Mouse (Mus musculus): ENCODE measurements around the gene Ncmap. TPM values are rescaled to one million over a fixed set of nuclear protein-coding genes. Genes with fewer than 3 reads are reported as not detected.

Gene Ncmap
- polyA plus RNA-seq (2015; fragmentation: Nextera tagmentation; extraction: Ambion mirVana), result 1.2 and 1.6 TPM in 2 replicates

GRCm38 (mm10) chr4:135397991-135398390 is at the start of gene Ncmap:
Gene Ncmap, minus strand, starts transcription at chr4:135398227.
- no peak within 1 kb of the TSS for H3K27ac ChIP-seq (ENCODE audit: low read length)
- peaks cover 25% of the 10 kb centered on the region for H3K27me3 ChIP-seq (ENCODE audit: control insufficient read depth, insufficient read depth, low read length)
- peak within 1 kb of the TSS; percentile 64 for H3K4me2 ChIP-seq (ENCODE audit: low read depth, low read length)
- H3K4me3 ChIP-seq (ENCODE audit: low read length), result peak within 1 kb of the TSS; percentile 41
- no peak for ATAC-seq (replicated peaks; ENCODE audit: extremely low read depth, insufficient read depth, low FRiP score)
- H3K9me3 ChIP-seq (replicated peaks; ENCODE audit: control insufficient read depth, low read length), result no peaks in the 10 kb centered on the region
- peak within 1 kb of the TSS; percentile 27; the same call in 1 of the 2 replicates for H3K9ac ChIP-seq (ENCODE audit: low read length)
- WGBS, result 3% methylated on average over 29 of the region's 29 CpGs
- no peaks in the 10 kb centered on the region for H3K4me1 ChIP-seq (ENCODE audit: control insufficient read depth, insufficient read depth, low read length)
- H3K36me3 ChIP-seq (ENCODE audit: control insufficient read depth, insufficient read depth), result no peaks in the 10 kb centered on the region

GRCm38 (mm10) chr4:135442473-135442872 is 44.4 kb upstream of the Ncmap start:
- no peaks in the 10 kb centered on the region for H3K9me3 ChIP-seq (replicated peaks; ENCODE audit: control insufficient read depth, low read length)
- ATAC-seq (replicated peaks; ENCODE audit: extremely low read depth, insufficient read depth, low FRiP score), result no peak
- WGBS, result 72% methylated on average over 5 of the region's 5 CpGs
- no peak overlapping the region for H3K4me2 ChIP-seq (ENCODE audit: low read depth, low read length)
- H3K27ac ChIP-seq (ENCODE audit: low read length), result no peak overlapping the region
- no peaks in the 10 kb centered on the region for H3K27me3 ChIP-seq (ENCODE audit: control insufficient read depth, insufficient read depth, low read length)
- H3K36me3 ChIP-seq (ENCODE audit: control insufficient read depth, insufficient read depth), result no peaks in the 10 kb centered on the region
- H3K4me1 ChIP-seq (ENCODE audit: control insufficient read depth, insufficient read depth, low read length), result peaks cover 3% of the 10 kb centered on the region
- no peak overlapping the region for H3K9ac ChIP-seq (ENCODE audit: low read length)
- H3K4me3 ChIP-seq (ENCODE audit: low read length), result no peak overlapping the region

DNA sequence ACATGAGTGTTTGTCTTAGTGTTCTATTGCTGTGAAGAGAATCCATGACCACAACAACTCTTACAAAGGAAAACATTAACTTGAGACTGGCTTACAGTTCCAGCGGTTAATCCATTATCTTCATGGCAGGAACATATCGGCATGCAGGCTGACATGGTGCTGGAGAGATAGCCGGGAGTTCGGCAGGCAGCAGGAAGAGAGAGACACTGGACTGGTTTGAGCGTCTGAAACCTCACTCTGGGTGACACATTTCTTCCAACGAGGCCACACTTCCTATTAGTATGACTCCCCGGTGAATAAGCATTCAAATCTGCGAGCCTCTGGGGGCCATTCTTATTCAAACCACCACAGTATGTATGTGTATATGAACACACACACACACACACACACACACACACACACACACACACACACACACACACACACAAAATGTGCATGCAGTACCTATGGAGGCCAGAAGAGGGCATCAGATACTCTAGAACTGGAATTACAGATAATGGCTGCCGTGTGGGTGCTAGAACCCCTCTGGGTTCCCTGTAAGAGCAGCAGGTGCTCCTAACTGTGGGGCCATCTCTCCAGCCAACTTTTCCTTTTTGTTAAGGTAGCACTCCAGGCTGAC is 42.0 kb upstream of the Ncmap start:
- WGBS, result 21% methylated on average over 9 of the region's 9 CpGs
- Histone ChIP-seq H3K9ac (ENCODE audit: low read length) (no peak overlapping the region), H3K36me3 (ENCODE audit: control insufficient read depth, insufficient read depth) (no peaks in the 10 kb centered on the region), H3K27ac (ENCODE audit: low read length) (no peak overlapping the region), H3K9me3 (replicated peaks; ENCODE audit: control insufficient read depth, low read length) (no peaks in the 10 kb centered on the region), H3K27me3 (ENCODE audit: control insufficient read depth, insufficient read depth, low read length) (no peaks in the 10 kb centered on the region), H3K4me2 (ENCODE audit: low read depth, low read length) (no peak overlapping the region), H3K4me3 (ENCODE audit: low read length) (no peak overlapping the region), H3K4me1 (ENCODE audit: control insufficient read depth, insufficient read depth, low read length) (peaks cover 3% of the 10 kb centered on the region)
- no peak for ATAC-seq (replicated peaks; ENCODE audit: extremely low read depth, insufficient read depth, low FRiP score)

DNA sequence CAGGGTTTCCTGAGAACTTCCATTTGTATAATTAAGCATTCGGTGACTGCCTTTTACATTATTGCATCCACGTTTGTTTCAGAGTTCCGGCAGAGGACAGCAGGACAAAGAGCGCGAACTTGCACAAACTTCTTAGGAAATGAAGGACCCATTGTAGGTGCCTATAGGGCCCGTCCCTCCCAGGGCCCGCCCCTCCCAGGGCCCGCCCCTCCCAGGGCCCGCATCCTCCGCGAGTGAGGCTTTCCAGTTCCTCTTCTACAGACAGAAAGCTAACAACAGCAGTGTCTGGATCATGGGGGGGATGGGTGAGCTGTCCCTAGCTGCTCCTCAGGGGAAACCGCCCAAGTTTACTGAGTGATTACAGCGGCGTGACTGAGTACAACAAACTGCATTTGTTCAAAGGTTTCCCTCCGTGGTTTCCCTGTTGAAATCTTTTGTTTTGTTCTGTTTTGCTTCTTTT is 41.2 kb upstream of the Ncmap start:
- Histone ChIP-seq H3K4me2 (ENCODE audit: low read depth, low read length) (peak overlapping the region; percentile 59), H3K9me3 (replicated peaks; ENCODE audit: control insufficient read depth, low read length) (no peaks in the 10 kb centered on the region), H3K36me3 (ENCODE audit: control insufficient read depth, insufficient read depth) (no peaks in the 10 kb centered on the region), H3K4me3 (ENCODE audit: low read length) (peak overlapping the region; percentile 33), H3K9ac (ENCODE audit: low read length) (peak overlapping the region; percentile 62), H3K27me3 (ENCODE audit: control insufficient read depth, insufficient read depth, low read length) (no peaks in the 10 kb centered on the region), H3K4me1 (ENCODE audit: control insufficient read depth, insufficient read depth, low read length) (peaks cover 9% of the 10 kb centered on the region), H3K27ac (ENCODE audit: low read length) (peak overlapping the region; percentile 17; the same call in 1 of the 2 replicates)
- WGBS, result 5% methylated on average over 15 of the region's 15 CpGs
- peak; percentile 84 for ATAC-seq (replicated peaks; ENCODE audit: extremely low read depth, insufficient read depth, low FRiP score)

DNA sequence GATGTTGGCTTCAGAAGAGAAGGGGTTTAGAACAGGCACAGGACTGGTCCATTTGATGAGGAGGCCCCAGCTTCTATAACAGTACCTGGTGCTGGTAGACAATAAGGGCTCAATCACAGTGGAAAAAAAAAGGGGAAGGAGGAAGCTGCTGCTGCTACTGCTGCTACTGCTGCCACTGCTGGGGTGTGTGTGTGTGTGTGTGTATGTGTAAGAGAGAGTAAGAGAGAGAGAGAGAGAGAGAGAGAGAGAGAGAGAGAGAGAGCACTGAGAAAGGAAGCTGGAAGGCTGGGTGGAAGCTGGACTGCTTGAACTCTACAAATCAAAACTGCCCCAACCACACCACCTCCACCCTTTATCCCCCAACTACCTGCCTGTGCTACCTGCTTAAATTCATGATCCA is 39.9 kb upstream of the Ncmap start:
- no peaks in the 10 kb centered on the region for H3K27me3 ChIP-seq (ENCODE audit: control insufficient read depth, insufficient read depth, low read length)
- H3K4me3 ChIP-seq (ENCODE audit: low read length), result no peak overlapping the region
- no peak overlapping the region for H3K9ac ChIP-seq (ENCODE audit: low read length)
- ATAC-seq (replicated peaks; ENCODE audit: extremely low read depth, insufficient read depth, low FRiP score), result no peak
- peaks cover 14% of the 10 kb centered on the region for H3K4me1 ChIP-seq (ENCODE audit: control insufficient read depth, insufficient read depth, low read length)
- H3K9me3 ChIP-seq (replicated peaks; ENCODE audit: control insufficient read depth, low read length), result no peaks in the 10 kb centered on the region
- H3K4me2 ChIP-seq (ENCODE audit: low read depth, low read length), result no peak overlapping the region
- H3K36me3 ChIP-seq (ENCODE audit: control insufficient read depth, insufficient read depth), result no peaks in the 10 kb centered on the region
- no peak overlapping the region for H3K27ac ChIP-seq (ENCODE audit: low read length)

DNA sequence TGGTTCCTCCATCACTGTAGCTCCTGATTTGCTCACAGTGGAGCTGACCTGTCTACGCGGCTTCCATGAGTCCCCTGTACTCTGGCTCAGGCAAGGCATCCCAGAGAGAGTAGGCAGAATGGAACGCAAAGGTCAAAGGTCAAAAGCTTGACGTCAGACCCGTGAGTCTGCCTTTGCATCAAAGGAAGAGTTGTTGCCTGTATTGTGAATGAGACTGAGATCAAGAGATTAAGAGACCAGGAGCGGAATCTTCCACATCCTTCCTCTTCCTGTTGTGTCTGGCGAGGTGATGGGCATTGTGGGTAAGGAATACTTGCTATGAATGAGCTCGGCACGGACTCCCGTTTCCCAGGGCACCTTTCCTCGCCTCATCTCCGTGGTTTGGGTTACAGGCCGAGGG is 38.3 kb upstream of the Ncmap start:
- H3K4me1 ChIP-seq (ENCODE audit: control insufficient read depth, insufficient read depth, low read length), result peaks cover 14% of the 10 kb centered on the region
- peak overlapping the region; percentile 8; the same call in 1 of the 2 replicates for H3K4me2 ChIP-seq (ENCODE audit: low read depth, low read length)
- no peak overlapping the region for H3K9ac ChIP-seq (ENCODE audit: low read length)
- no peaks in the 10 kb centered on the region for H3K9me3 ChIP-seq (replicated peaks; ENCODE audit: control insufficient read depth, low read length)
- H3K36me3 ChIP-seq (ENCODE audit: control insufficient read depth, insufficient read depth), result no peaks in the 10 kb centered on the region
- WGBS, result 52% methylated on average over 13 of the region's 13 CpGs
- no peak overlapping the region for H3K4me3 ChIP-seq (ENCODE audit: low read length)
- ATAC-seq (replicated peaks; ENCODE audit: extremely low read depth, insufficient read depth, low FRiP score), result no peak
- H3K27ac ChIP-seq (ENCODE audit: low read length), result no peak overlapping the region
- no peaks in the 10 kb centered on the region for H3K27me3 ChIP-seq (ENCODE audit: control insufficient read depth, insufficient read depth, low read length)

GRCm38 (mm10) chr4:135434395-135434789 is 36.4 kb upstream of the Ncmap start:
- Histone ChIP-seq H3K9me3 (replicated peaks; ENCODE audit: control insufficient read depth, low read length) (no peaks in the 10 kb centered on the region), H3K27me3 (ENCODE audit: control insufficient read depth, insufficient read depth, low read length) (no peaks in the 10 kb centered on the region), H3K4me1 (ENCODE audit: control insufficient read depth, insufficient read depth, low read length) (peaks cover 14% of the 10 kb centered on the region), H3K4me2 (ENCODE audit: low read depth, low read length) (peak overlapping the region; percentile 87), H3K36me3 (ENCODE audit: control insufficient read depth, insufficient read depth) (no peaks in the 10 kb centered on the region), H3K4me3 (ENCODE audit: low read length) (peak overlapping the region; percentile 69), H3K9ac (ENCODE audit: low read length) (peak overlapping the region; percentile 83), H3K27ac (ENCODE audit: low read length) (peak overlapping the region; percentile 41)
- no peak for ATAC-seq (replicated peaks; ENCODE audit: extremely low read depth, insufficient read depth, low FRiP score)
- 24% methylated on average over 11 of the region's 11 CpGs for WGBS

GRCm38 (mm10) chr4:135433443-135434394 is 35.7 kb upstream of the Ncmap start, which contains the start of gene Rcan3:
Gene Rcan3, minus strand, starts transcription at chr4:135433853.
- H3K4me1 ChIP-seq (ENCODE audit: control insufficient read depth, insufficient read depth, low read length), result peaks cover 11% of the 10 kb centered on the region
- H3K4me2 ChIP-seq (ENCODE audit: low read depth, low read length), result peak within 1 kb of the TSS; percentile 87
- no peaks in the 10 kb centered on the region for H3K36me3 ChIP-seq (ENCODE audit: control insufficient read depth, insufficient read depth)
- peak within 1 kb of the TSS; percentile 41 for H3K27ac ChIP-seq (ENCODE audit: low read length)
- ATAC-seq (replicated peaks; ENCODE audit: extremely low read depth, insufficient read depth, low FRiP score), result peak; percentile 90
- peak within 1 kb of the TSS; percentile 69 for H3K4me3 ChIP-seq (ENCODE audit: low read length)
- no peaks in the 10 kb centered on the region for H3K27me3 ChIP-seq (ENCODE audit: control insufficient read depth, insufficient read depth, low read length)
- under 1% methylated on average over 65 of the region's 79 CpGs for WGBS
- peak within 1 kb of the TSS; percentile 87 for H3K9ac ChIP-seq (ENCODE audit: low read length)
- no peaks in the 10 kb centered on the region for H3K9me3 ChIP-seq (replicated peaks; ENCODE audit: control insufficient read depth, low read length)

DNA sequence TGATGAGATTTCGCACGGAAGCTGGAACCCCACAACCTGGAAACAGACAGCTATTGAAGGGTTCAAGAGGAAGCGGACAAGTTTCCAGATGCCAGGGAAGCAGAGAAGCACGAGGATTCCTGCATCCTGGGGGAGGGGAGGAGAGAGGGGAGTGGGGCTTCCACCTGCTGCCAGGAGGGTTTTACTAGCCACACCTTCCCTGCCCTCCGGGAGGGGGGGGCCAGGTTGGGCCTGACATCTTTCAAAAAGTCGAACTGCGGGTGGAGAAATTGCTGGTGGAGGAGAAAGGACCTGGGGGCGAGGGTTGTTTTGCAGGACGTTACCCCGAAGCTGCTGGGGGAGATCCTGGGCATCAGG is 35.0 kb upstream of the Ncmap start:
- H3K4me3 ChIP-seq (ENCODE audit: low read length), result peak overlapping the region; percentile 69
- H3K4me1 ChIP-seq (ENCODE audit: control insufficient read depth, insufficient read depth, low read length), result peaks cover 11% of the 10 kb centered on the region
- H3K27me3 ChIP-seq (ENCODE audit: control insufficient read depth, insufficient read depth, low read length), result no peaks in the 10 kb centered on the region
- no peaks in the 10 kb centered on the region for H3K9me3 ChIP-seq (replicated peaks; ENCODE audit: control insufficient read depth, low read length)
- no peaks in the 10 kb centered on the region for H3K36me3 ChIP-seq (ENCODE audit: control insufficient read depth, insufficient read depth)
- H3K9ac ChIP-seq (ENCODE audit: low read length), result peak overlapping the region; percentile 87
- peak overlapping the region; percentile 12; the same call in 1 of the 2 replicates for H3K27ac ChIP-seq (ENCODE audit: low read length)
- 13% methylated on average over 10 of the region's 10 CpGs for WGBS
- ATAC-seq (replicated peaks; ENCODE audit: extremely low read depth, insufficient read depth, low FRiP score), result no peak
- peak overlapping the region; percentile 87 for H3K4me2 ChIP-seq (ENCODE audit: low read depth, low read length)
